Mouse (Mus musculus): ENCODE data around the gene 2310022B05Rik. TPM values are rescaled to one million over a fixed set of nuclear protein-coding genes. Genes with fewer than 3 reads are reported as not detected.

2310022B05Rik gene
- total RNA-seq, 1 experiment from 2014 or later = 2.6 TPM

GRCm38 (mm10) chr8:124621255-124621654 is 41.9 kb downstream of the 2310022B05Rik start:
- no peak for ATAC-seq (ENCODE audit: extremely low read depth, insufficient number of reproducible peaks, low FRiP score, poor library complexity, severe bottlenecking)

DNA sequence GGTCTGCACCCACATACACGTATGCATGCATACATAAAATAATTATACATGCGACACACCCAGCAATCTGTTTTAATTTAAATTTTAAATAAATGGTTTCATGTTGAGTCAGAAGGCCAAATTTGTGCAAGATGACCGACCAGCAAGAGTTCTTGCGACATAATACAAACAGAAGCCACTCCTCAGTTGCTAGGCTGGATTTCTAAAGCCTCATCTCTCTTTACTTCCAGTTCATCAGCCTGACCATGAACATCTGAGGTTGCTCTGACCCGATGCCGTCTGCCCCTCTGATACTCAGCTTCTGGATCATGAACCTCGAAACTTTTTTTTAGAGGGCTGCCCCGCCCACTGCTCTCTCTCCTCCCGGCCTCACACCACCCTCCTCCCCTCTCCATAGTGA is 44.9 kb downstream of the 2310022B05Rik start:
- ATAC-seq (ENCODE audit: extremely low read depth, insufficient number of reproducible peaks, low FRiP score, poor library complexity, severe bottlenecking) = no peak

DNA sequence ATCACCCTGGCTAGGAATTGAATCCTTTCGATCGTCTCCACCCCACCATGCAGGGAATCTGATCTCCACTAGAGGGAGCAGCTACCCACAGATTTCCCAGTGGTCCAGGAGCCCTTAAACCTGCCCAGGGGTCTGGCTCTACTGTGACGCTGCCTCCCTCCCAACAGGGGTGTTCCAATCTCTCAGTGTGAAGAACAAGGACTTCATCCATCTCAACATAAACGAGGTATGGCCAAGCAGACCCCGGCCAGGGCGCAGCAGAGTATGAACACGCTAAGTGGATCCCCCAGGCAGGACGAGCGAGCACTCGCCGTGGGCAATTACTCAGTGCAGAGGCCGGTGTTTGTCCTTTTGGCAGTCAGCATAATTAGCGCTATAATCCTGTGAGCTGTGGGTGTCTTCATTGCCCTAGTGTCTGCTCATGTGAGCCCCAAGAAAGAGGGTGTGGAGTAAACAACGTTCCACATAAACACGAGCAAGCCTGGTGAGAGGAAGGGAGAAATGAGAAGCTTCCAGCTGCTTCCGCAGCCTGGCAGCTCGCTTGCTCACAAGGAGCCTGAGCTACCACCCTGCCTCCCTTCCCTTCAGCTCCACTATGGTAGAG is 45.8 kb downstream of the 2310022B05Rik start:
- peak; percentile 37; the same call in 1 of the 2 replicates for ATAC-seq (ENCODE audit: extremely low read depth, insufficient number of reproducible peaks, low FRiP score, poor library complexity, severe bottlenecking)

GRCm38 (mm10) chr8:124614325-124614724 is 48.8 kb downstream of the 2310022B05Rik start:
- ATAC-seq (ENCODE audit: extremely low read depth, insufficient number of reproducible peaks, low FRiP score, poor library complexity, severe bottlenecking) = no peak

DNA sequence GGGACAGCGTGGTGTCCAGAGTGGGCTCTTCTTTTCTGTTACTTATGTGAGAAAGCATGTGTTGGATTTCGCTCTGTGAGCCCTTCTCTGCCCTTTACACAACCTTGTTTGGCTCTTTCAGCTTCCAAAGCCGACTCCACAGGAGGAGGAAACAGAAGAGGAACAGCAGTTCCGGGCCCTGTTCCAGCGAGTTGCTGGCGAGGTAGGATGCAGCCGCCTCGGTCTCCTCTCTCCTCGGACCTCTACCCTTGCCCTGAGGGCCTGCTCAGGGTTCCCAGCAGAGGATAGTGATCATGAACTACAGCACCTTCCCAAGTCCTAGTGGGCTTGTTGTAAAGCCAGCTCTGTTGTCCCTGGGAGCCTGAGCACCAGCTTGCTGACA is 54.2 kb downstream of the 2310022B05Rik start:
- no peak for ATAC-seq (ENCODE audit: extremely low read depth, insufficient number of reproducible peaks, low FRiP score, poor library complexity, severe bottlenecking)

- ATAC-seq (ENCODE audit: extremely low read depth, insufficient number of reproducible peaks, low FRiP score, poor library complexity, severe bottlenecking) = no peak
These were observed 54.8 kb downstream of the 2310022B05Rik start for GRCm38 (mm10) chr8:124608239-124608971.

DNA sequence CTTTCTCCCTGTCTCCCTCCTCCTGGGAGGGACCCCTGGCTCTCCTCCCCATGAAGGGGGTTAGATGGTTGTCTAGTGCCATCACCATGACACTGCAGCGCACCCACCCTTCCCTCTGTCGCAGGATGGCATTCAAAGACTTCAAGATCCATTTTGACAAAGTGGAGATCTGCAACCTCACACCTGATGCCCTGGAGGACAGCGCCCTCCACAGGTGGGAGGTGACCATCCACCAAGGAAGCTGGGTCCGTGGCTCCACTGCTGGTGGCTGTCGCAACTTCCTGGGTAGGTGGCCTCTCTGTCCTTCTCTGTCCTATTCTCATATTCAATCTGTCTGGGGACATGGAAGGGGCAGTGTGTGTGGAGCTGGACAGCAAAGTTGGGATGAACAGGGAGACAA is 59.1 kb downstream of the 2310022B05Rik start:
- ATAC-seq (ENCODE audit: extremely low read depth, insufficient number of reproducible peaks, low FRiP score, poor library complexity, severe bottlenecking) = no peak

- ATAC-seq (ENCODE audit: extremely low read depth, insufficient number of reproducible peaks, low FRiP score, poor library complexity, severe bottlenecking) = no peak
These were observed 73.8 kb downstream of the 2310022B05Rik start for GRCm38 (mm10) chr8:124589393-124589792.

- no peak for ATAC-seq (ENCODE audit: extremely low read depth, insufficient number of reproducible peaks, low FRiP score, poor library complexity, severe bottlenecking)
These were observed 76.6 kb downstream of the 2310022B05Rik start for GRCm38 (mm10) chr8:124586556-124586955.

Other genes starting within 250 kb of the 2310022B05Rik start
- not detected in 2 replicates for gene Pgbd5, start 223.7 kb downstream of the 2310022B05Rik start, total RNA-seq (2017)
- gene Cog2, start 142.6 kb downstream of the 2310022B05Rik start, total RNA-seq (2017) = 26.2 and 27.5 TPM in 2 replicates
- not detected in 2 replicates for gene Agt, start 93.7 kb downstream of the 2310022B05Rik start, total RNA-seq (2017)
- gene Capn9, start 87.3 kb downstream of the 2310022B05Rik start, total RNA-seq (2017) = not detected in 2 replicates
- gene Ttc13, start 58.6 kb upstream of the 2310022B05Rik start, total RNA-seq (2017) = 60.0 and 63.4 TPM in 2 replicates
- gene Arv1, start 58.8 kb upstream of the 2310022B05Rik start, total RNA-seq (2017) = 9.1 and 12.9 TPM in 2 replicates
- gene Fam89a, start 88.5 kb upstream of the 2310022B05Rik start, total RNA-seq (2017) = not detected in 2 replicates
- gene Trim67, start 129.7 kb upstream of the 2310022B05Rik start, total RNA-seq (2017) = not detected in 2 replicates
- gene Gnpat, start 199.7 kb upstream of the 2310022B05Rik start, total RNA-seq (2017) = 68.8 and 77.0 TPM in 2 replicates
- 26.5 and 27.5 TPM in 2 replicates for gene 2810004N23Rik, start 199.8 kb upstream of the 2310022B05Rik start, total RNA-seq (2017)
- 17.8 and 21.8 TPM in 2 replicates for gene Exoc8, start 234.3 kb upstream of the 2310022B05Rik start, total RNA-seq (2017)
- gene Sprtn, start 234.5 kb upstream of the 2310022B05Rik start, total RNA-seq (2017) = 26.2 and 31.1 TPM in 2 replicates

Measured in neutrophil, adult 5-6 weeks (primary cell).